Comparison of ENCODE assay signal across 24 mouse cellular contexts in the genomic region with DNA sequence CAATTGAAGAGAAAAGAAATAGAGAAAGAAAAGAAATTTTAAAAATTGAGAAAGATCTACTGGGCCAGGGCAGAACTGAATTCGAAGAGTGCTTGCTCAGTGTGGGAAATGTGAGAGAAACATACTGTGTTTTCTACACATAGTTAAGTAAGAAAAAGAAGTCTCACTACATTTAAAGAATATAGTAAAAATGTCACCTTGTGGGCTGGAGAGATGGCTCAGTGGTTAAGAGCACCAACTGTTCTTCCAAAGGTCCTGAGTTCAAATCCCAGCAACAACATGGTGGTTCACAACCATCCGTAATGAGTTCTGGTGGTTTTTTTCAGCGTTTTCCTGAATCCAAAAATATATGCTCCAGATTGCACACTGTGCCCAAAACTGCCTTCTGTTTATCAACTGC. TPM values are rescaled to one million over a fixed set of nuclear protein-coding genes. Genes with fewer than 3 reads are reported as not detected.
DNase-seq lines count a peak whose midpoint lies in the region; TF ChIP-seq lines count a peak whose summit lies in the region.
"Had no signal": no experiment of that assay in that cellular context is flagged by ENCODE, and none has a peak within 500 bp of the region (broad histone marks: within the 10 kb centered on the region; RNA-seq: fewer than 3 reads in every experiment).

No protein-coding gene starts in this region.

- TF ChIP-seq EP300 in CH12.LX (IDR thresholded peaks at IDR 0.05; ENCODE audit: low read length) = no peak
- TF ChIP-seq EP300 in MEL (IDR thresholded peaks at IDR 0.05; ENCODE audit: low read depth in 1 of 2, low read length in 2 of 2) = no peak

- H3K9ac ChIP-seq in CH12.LX (ENCODE audit: insufficient read depth, low read depth) = no peak overlapping the region
- no peak overlapping the region for H3K9ac ChIP-seq in MEL (ENCODE audit: control insufficient read depth, low read depth, low read length, poor library complexity, severe bottlenecking)

- no peak overlapping the region for H3K4me2 ChIP-seq in CH12.LX (ENCODE audit: insufficient read depth, low read depth, poor library complexity, severe bottlenecking)

- no peak for TF ChIP-seq POLR2A in CH12.LX (IDR thresholded peaks at IDR 0.05; ENCODE audit: low read depth, low read length)
- TF ChIP-seq POLR2A in MEL (IDR thresholded peaks at IDR 0.05; ENCODE audit: control insufficient read depth in 1 of 2, insufficient read depth in 1 of 2, low read depth in 1 of 2, low read length in 2 of 2, poor library complexity in 1 of 2) = no peak

- H3K9me3 ChIP-seq in CH12.LX (replicated peaks; ENCODE audit: low read length) (no peaks in the 10 kb centered on the region), MEL (replicated peaks; ENCODE audit: insufficient read depth, low read length) (no peaks in the 10 kb centered on the region)
- H3K9me3 ChIP-seq: G1E had no signal

- H3K36me3 ChIP-seq in CH12.LX (replicated peaks in 1 of 2; ENCODE audit: control insufficient read depth in 1 of 2, insufficient read depth in 1 of 2, low read length in 1 of 2) (no peaks in the 10 kb centered on the region), MEL (ENCODE audit: control insufficient read depth in 1 of 2, insufficient read depth in 2 of 2, low read length in 2 of 2) (no peaks in the 10 kb centered on the region)
- H3K36me3 ChIP-seq: G1E had no signal

- H3K27ac ChIP-seq in CH12.LX (ENCODE audit: insufficient read depth, low read depth) (no peak overlapping the region), MEL (ENCODE audit: control insufficient read depth, low read depth, low read length) (no peak overlapping the region)

- in situ Hi-C loops in CH12.LX (cut with MboI; ENCODE audit: low pct_ligation_motif_present, low pct_unique_long_range_greater_than_20kb, low sequenced_read_pairs) = no loop called here

- no peak for DNase-seq in CH12.LX (ENCODE audit: extremely low read depth)
- DNase-seq in MEL (ENCODE audit: low read depth, low spot score) = no peak
- no peak for DNase-seq in urinary bladder, postnatal 25 days (ENCODE audit: low spot score)
- DNase-seq in urinary bladder, postnatal 36 days (ENCODE audit: low spot score in 2 of 2) = no peak
- DNase-seq: adrenal gland, adult 2 months; adrenal gland, adult 8-10 months; adrenal gland, postnatal 10 days; adrenal gland, postnatal 14 days; adrenal gland, postnatal 25 days; adrenal gland, postnatal 36 days; B cell, adult 2 months; cerebellum, adult 11 months; cerebellum, adult 11-12 months; cerebellum, adult 18-20 months; cerebellum, adult 2 months; cerebellum, adult 8-10 months had no signal

- H3K4me1 ChIP-seq in CH12.LX (ENCODE audit: control insufficient read depth in 1 of 2, insufficient read depth in 2 of 2) (0 out of 4 replicates have a peak, but pooled peaks cover 4 to 5% of the 10 kb centered on the region in 2 experiments), MEL (ENCODE audit: control insufficient read depth in 1 of 2, insufficient read depth in 2 of 2, low read length in 2 of 2) (no peaks in the 10 kb centered on the region)

- TF ChIP-seq RAD21 in CH12.LX (IDR thresholded peaks at IDR 0.05; ENCODE audit: low read depth, low read length) (no peak), MEL (IDR thresholded peaks at IDR 0.05; ENCODE audit: low read depth, low read length) (no peak)

- peaks cover 85% of the 10 kb centered on the region for H3K27me3 ChIP-seq in CH12.LX (replicated peaks)
- H3K27me3 ChIP-seq in MEL (ENCODE audit: control insufficient read depth in 1 of 2, insufficient read depth in 2 of 2, low read length in 2 of 2) = peaks cover 17 to 20% of the 10 kb centered on the region in 2 experiments
- H3K27me3 ChIP-seq: Patski had no signal

- dilution Hi-C loops in CH12.LX (cut with MboI; ENCODE audit: extremely low pct_ligation_motif_present, extremely low pct_unique_long_range_greater_than_20kb, low sequenced_read_pairs) = no loop called here

- H3K4me3 ChIP-seq in CH12.LX (replicated peaks in 1 of 3; ENCODE audit: low read depth in 2 of 3, low read length in 2 of 3, poor library complexity in 1 of 3) = no peak overlapping the region
- no peak overlapping the region for H3K4me3 ChIP-seq in MEL (ENCODE audit: control insufficient read depth in 1 of 2, insufficient read depth in 1 of 2, low read depth in 2 of 2, low read length in 2 of 2)

- no peaks in the 10 kb centered on the region for H3K79me2 ChIP-seq in CH12.LX (replicated peaks; ENCODE audit: control insufficient read depth, extremely low read depth, insufficient read depth, poor library complexity, severe bottlenecking)
- no peaks in the 10 kb centered on the region; the same call in 1 of the 2 replicates for H3K79me2 ChIP-seq in MEL (ENCODE audit: control insufficient read depth, insufficient read depth, low read length, poor library complexity)

- TF ChIP-seq CTCF in CH12.LX (conservative IDR thresholded peaks at IDR 0.05 in 1 of 2, IDR thresholded peaks at IDR 0.05 in 1 of 2; ENCODE audit: low read depth in 2 of 2, low read length in 2 of 2) (no peak), MEL (IDR thresholded peaks at IDR 0.05 in 2 of 3, conservative IDR thresholded peaks at IDR 0.05 in 1 of 3; ENCODE audit: control insufficient read depth in 1 of 3, insufficient read depth in 1 of 3, low read depth in 2 of 3, low read length in 3 of 3, poor library complexity in 1 of 3, severe bottlenecking in 1 of 3) (no peak)

TF ChIP-seq in CH12.LX, 34 proteins besides CTCF, POLR2A, EP300 and RAD21:
- TF ChIP-seq TBP (conservative IDR thresholded peaks at IDR 0.05; ENCODE audit: low read depth, low read length) (peak; percentile 91), ETS1 (conservative IDR thresholded peaks at IDR 0.05; ENCODE audit: low read depth, low read length) (no peak)
TF ChIP-seq in CH12.LX: peak in this region for 1.

TF ChIP-seq in MEL, 35 proteins besides CTCF, POLR2A, EP300 and RAD21:
- TF ChIP-seq ETS1 (IDR thresholded peaks at IDR 0.05; ENCODE audit: low read depth, low read length) (no peak), TBP (IDR thresholded peaks at IDR 0.05; ENCODE audit: low read depth, low read length) (peak; percentile 93)

RNA-seq across cellular contexts. Expression of a gene that starts 19.1 kb away (rescaled TPM):
- total RNA-seq in CH12.LX (2012; rRNA removed) (0.30 and 0.50 TPM in 2 replicates), CH12.LX (2014; rRNA removed) (not detected in 2 replicates), MEL (2012; rRNA removed) (0.31 and 0.56 TPM in 2 replicates)
- polyA plus RNA-seq in CH12.LX (2012; ENCODE audit: insufficient read length, low read depth) (0.10 TPM in 1 of 2 replicates, not detected in the other), MEL (2012; ENCODE audit: insufficient read depth in 1 of 2, insufficient read length in 2 of 2, low read depth in 1 of 2, low replicate concordance in 2 of 2, missing spikeins in 1 of 2) (under 1 TPM in 1 of 2 experiments, not detected in 1; 0.07 TPM)
- total RNA-seq: adrenal gland, adult 18-20 months; adrenal gland, adult 2 months; adrenal gland, adult 8-10 months; adrenal gland, postnatal 10 days; adrenal gland, postnatal 14 days; adrenal gland, postnatal 25 days; adrenal gland, postnatal 36 days had no signal
- polyA plus RNA-seq: adrenal gland, adult 2 months; G1E; Patski had no signal

RNA-seq across cellular contexts. Expression of a gene that starts 21.7 kb away (rescaled TPM):
- total RNA-seq in CH12.LX (2012; rRNA removed) (not detected in 2 replicates), CH12.LX (2014; rRNA removed) (not detected in 2 replicates), MEL (2012; rRNA removed) (not detected in 2 replicates)
- polyA plus RNA-seq in CH12.LX (2012; ENCODE audit: insufficient read length, low read depth) (not detected in 2 replicates), MEL (2012; ENCODE audit: insufficient read depth in 1 of 2, insufficient read length in 2 of 2, low read depth in 1 of 2, low replicate concordance in 2 of 2, missing spikeins in 1 of 2) (not detected)
- total RNA-seq: adrenal gland, adult 18-20 months; adrenal gland, adult 2 months; adrenal gland, adult 8-10 months; adrenal gland, postnatal 10 days; adrenal gland, postnatal 14 days; adrenal gland, postnatal 25 days; adrenal gland, postnatal 36 days; adrenal gland, postnatal 4 days; G1E had no signal
- polyA plus RNA-seq: activated CD4-positive, CD25-positive, alpha-beta regulatory T cell, adult 4 months; adrenal gland, adult 2 months; C2C12; CD4-positive, CD25-positive, alpha-beta regulatory T cell, adult 4 months; G1E; Patski had no signal

RNA-seq across cellular contexts. Expression of a gene that starts 52.8 kb away (rescaled TPM):
- total RNA-seq in CH12.LX (2012; rRNA removed) (0.13 TPM in 1 of 2 replicates, not detected in the other), CH12.LX (2014; rRNA removed) (not detected in 2 replicates), MEL (2012; rRNA removed) (not detected in 2 replicates)
- polyA plus RNA-seq in CH12.LX (2012; ENCODE audit: insufficient read length, low read depth) (0.19 and 0.23 TPM in 2 replicates), MEL (2012; ENCODE audit: insufficient read depth in 1 of 2, insufficient read length in 2 of 2, low read depth in 1 of 2, low replicate concordance in 2 of 2, missing spikeins in 1 of 2) (under 1 TPM in 1 of 2 experiments, not detected in 1; 0.13 TPM)
- polyA plus RNA-seq: G1E had no signal

RNA-seq across cellular contexts. Expression of a gene that starts 56.1 kb away (rescaled TPM):
- total RNA-seq in CH12.LX (2012; rRNA removed) = not detected in 2 replicates
- not detected in 2 replicates for total RNA-seq in CH12.LX (2014; rRNA removed)
- not detected in 2 replicates for polyA plus RNA-seq in CH12.LX (2012; ENCODE audit: insufficient read length, low read depth)
- 0.08 TPM in 1 of 2 replicates, not detected in the other for total RNA-seq in MEL (2012; rRNA removed)
- polyA plus RNA-seq in MEL (2012; ENCODE audit: insufficient read depth in 1 of 2, insufficient read length in 2 of 2, low read depth in 1 of 2, low replicate concordance in 2 of 2, missing spikeins in 1 of 2) = under 1 TPM in 1 of 2 experiments, not detected in 1; 0.26 TPM
- total RNA-seq: ES-E14 had no signal
- polyA plus RNA-seq: activated CD4-positive, CD25-positive, alpha-beta regulatory T cell, adult 4 months; CD4-positive, CD25-positive, alpha-beta regulatory T cell, adult 4 months had no signal

RNA-seq across cellular contexts. Expression of a gene that starts 58.3 kb away (rescaled TPM):
- total RNA-seq in CH12.LX (2012; rRNA removed) = not detected in 2 replicates
- 0.03 TPM in 1 of 2 replicates, not detected in the other for total RNA-seq in CH12.LX (2014; rRNA removed)
- not detected in 2 replicates for polyA plus RNA-seq in CH12.LX (2012; ENCODE audit: insufficient read length, low read depth)
- not detected in 2 replicates for total RNA-seq in MEL (2012; rRNA removed)
- polyA plus RNA-seq in MEL (2012; ENCODE audit: insufficient read depth in 1 of 2, insufficient read length in 2 of 2, low read depth in 1 of 2, low replicate concordance in 2 of 2, missing spikeins in 1 of 2) = not detected
- total RNA-seq: adrenal gland, adult 2 months; adrenal gland, adult 8-10 months; adrenal gland, postnatal 10 days; adrenal gland, postnatal 14 days; adrenal gland, postnatal 25 days; adrenal gland, postnatal 36 days; adrenal gland, postnatal 4 days had no signal
- polyA plus RNA-seq: adrenal gland, adult 2 months; C2C12; G1E; Patski had no signal
